Mouse (Mus musculus) spleen, postnatal 14 days (tissue): ENCODE results near the gene Tmc1.

Source experiments
- DNase-seq, 2 experiments: peaks; one replicate each; pipeline ENCODE4 v3.0.0; 2021 to 2022; ENCODE audit warnings: low spot score in 2 of 2

The Tmc1 gene

DNA sequence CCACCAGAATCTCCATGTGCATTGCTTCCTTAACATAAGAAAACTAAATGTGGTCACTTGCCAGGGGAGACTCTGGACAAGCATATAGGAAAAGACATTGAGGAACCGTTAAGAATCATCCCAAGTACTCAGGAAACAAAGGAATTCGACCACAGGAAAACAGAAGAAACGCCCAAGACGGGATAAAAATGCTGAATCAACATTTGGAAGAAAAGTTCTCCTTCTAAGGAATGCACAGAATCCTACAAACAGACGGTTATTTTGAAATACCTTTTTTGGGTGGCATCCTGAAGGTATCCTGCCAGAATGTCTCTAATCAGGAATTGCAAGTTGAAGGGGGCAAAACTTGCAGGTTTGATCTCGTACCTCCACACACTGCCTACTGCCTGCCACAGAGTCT is at the start of gene Tmc1:
Gene Tmc1, minus strand, starts transcription at position 329 of the 400 bp plus-strand sequence.
- no peak for DNase-seq

DNA sequence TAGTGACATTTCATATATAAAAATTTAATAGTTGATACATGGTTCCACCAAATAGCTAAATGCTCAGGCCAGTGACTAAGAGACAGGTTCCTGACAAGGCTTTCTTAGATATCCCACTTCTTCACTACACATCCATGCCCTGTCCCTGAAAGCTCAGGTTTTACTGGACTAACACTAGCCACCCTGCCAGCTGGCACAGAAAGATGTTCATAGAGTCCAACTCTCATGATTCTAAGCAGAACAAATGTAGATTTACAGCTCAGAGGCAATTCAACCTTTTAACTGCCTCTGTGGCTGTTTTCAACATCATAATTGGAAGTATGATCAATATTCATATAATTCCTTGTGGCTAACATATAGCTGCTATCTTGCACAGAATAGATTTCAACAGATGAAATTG is 47.5 kb upstream of the Tmc1 start:
- no peak for DNase-seq

DNA sequence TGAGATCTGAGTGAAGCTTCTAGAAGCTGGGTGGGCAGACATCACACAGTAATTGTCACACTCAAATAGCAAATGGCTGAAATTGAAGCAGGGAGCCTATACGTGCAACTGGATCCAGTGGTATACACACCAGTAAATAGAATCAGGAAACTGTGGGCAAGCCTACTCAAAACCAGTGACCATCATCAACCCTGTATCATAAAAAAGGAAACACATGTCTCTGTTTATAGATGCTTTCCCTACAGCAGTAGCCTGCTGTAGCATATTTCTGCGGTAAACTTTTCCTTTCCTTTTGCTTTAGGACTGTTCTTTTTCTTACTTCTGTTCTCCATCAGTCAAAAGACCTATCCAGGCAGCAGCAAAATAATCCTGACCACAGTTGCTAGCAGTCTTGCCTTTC is 25.2 kb upstream of the Tmc1 start:
- DNase-seq = no peak

DNA sequence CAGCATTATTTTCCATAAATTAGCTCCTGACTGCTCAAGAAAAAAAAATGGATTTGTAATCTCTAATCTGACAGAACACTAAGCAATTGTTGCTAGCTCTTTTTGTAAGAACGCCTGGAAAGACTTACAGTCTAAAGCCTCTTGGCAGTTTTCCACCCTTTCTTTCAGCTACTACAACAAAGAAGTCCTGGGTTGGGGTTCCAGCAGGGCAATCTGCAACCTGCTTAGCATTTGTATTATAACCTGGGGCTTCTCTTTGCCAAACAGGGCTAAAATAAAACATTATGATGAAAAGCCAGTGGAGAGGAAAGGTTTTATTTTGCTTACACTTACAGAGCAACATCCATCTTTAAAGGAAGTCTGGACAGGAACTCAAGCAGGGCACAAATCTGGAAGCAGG is 24.1 kb upstream of the Tmc1 start:
- DNase-seq = no peak

DNA sequence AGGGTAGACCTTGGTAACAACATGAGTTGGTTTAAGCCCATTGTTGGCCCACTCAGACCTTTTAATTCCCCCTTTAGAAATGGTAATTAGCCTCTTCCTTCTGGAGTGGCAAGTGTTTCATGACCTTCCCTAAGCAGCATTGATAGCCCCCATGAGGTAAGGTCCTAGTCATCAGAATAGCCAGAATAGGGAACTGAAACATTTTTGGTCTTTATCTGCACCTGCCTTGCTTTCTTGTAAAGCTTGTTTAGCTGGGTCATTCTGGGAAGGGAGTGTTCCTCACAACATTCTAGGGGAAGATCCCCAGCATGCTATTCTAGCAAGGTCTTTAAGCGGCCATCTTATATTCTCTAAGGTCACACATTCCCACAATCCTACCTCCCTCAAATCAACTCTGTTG is 17.9 kb upstream of the Tmc1 start:
- no peak for DNase-seq

DNA sequence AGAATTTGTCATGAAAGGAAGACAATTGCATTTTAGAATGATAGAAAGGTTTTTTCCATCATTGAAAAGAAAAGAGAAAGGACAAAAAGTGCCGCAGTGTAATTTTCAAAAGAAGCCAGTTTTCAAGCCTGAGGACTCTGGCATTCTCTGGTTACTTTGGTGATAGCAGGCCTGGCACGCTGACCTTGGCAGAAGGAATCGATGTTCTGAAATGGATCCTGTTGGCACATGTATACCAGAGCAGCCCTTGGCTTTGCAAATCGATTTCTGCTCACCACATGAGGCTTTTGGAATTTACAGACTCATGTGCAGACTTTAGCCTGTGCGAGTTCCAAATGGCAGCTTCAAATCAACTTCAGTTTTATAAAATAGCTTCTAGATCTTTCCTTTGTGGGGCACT is 813 bp upstream of the Tmc1 start:
- DNase-seq = no peak

DNA sequence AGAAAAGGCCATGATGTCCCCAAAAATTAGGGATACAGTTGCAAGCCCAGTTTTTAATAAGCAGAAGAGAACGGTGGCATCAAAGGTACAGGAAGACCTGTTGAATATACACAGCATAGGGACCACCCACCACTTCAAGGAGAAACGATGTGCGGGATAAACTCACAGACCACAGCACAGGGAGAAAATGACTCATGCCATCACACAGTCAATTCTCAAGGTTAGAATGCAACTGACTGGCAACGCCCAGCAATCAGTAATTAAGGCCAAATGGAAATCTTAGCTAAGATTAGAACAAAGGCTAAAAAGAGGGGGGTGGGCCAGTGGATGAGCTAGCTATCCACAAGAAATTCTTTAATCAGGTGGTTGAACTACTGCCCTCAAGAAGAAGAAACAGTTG is 9.6 kb downstream of the Tmc1 start:
- DNase-seq = no peak

DNA sequence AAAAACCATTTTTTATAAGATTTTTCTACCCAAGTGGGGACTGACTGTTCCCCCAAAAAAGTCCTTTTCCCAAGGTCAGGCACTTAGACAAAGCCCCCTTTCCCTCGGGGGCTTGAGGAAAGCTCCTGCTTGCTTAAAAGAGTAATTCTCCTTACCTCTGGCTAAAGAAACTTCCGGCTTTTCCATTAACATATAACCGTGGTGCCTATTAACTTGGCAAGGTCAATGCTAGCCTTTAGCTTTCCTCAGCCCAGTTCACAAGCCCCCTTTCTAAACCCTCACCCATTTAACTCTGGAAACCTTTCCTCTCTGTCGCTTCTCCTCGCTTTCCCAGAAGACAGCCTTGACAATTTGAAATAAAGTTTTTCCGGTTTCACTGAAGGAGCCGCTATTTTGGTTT is 29.7 kb downstream of the Tmc1 start:
- no peak for DNase-seq

DNA sequence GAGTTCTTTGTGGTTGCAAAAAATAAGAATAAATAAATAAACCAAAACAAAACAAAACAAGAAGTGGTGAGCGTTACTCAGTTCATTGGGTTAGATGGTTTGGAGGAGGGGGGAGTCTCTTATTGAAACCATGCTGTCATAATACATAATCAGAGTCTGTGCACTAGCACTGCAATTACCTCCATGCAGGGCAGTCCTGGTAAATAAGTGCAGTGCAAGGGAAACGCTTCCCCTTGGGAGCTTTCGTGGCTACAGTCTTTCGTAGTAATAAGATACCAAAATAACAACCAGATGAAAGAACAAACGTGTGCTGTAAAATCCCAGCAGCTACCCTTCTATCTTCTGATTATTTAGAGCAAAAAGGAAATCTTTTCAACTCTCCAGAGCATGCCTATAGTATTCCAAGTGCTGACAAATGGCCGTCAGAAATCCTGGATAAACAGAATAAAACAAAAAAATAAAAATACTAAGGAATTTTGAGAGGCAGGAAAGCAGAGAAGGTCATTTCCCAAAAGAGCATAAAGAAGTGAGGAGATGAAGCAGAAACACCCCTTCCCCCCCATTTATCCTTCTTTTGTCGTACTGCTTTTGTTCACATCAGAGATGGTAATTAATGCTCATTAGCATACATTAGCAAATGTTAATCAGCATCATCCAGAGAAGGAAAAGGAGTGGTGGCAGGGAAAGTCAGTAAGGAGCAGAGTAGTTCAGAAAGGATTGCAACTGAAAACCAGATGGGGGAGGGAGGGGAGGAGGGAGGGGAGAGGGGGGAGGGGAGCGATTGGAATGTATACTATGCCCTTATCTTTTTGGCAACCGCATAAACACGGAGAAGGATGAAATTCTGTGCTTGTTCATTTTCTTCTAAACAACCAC is 30.4 kb downstream of the Tmc1 start:
- no peak for DNase-seq

DNA sequence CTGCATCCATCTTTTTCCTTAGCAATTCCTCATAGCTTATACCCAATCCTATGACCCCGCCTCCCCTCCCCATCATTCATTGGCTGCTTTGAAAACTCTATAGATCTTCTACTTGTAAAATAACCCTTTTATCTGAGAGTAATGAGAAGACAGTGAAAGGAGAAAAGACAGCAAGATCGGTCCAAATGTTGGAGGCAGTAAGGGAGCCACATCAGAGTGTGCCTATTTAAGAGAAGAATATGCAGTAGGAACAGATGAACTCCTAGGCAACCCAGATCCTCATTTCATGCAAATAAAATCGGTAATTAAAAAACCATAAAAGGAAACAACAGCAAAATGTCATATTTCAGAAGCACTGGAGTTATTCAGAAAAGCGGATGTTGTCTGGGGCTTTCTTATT is 35.8 kb downstream of the Tmc1 start:
- DNase-seq = no peak

DNA sequence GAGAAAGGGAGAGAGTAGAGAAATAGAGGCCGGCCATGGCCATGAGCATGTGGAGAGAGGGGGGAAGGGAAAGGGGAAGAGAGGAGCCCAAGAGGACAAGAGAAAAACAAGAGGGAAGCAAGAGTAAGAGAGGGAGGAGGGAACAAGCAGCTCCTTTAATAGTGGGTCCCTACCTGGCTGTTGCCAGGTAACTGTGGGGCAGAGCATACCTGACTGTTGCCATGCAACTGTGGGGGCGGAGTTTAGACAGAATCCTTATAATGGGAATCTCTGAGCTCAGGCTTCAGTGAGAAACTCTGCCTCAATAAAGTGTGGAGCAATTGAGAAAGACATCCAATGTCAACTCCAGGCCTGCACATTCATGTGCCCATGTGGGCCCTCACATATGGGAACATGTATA is 38.9 kb downstream of the Tmc1 start:
- DNase-seq = no peak

DNA sequence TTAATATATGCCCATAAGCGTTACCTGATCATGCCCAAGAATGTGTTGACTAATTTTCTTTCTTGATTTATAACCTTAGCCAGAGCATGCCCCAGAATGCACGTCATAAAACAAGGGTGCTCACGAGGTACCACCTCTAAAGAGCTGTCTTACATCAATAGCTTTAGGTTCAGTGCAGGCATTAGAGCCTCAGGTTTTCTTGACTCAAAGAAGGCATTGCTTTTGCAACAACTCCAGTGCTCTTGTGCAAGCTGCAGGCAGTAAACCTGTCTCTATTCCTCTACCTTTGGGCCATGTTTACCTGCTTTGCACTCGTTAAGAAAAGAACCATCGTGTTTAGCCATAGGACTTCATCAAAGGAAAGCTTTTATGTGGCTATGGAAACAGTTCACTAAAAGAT is 43.6 kb downstream of the Tmc1 start:
- DNase-seq = no peak

DNA sequence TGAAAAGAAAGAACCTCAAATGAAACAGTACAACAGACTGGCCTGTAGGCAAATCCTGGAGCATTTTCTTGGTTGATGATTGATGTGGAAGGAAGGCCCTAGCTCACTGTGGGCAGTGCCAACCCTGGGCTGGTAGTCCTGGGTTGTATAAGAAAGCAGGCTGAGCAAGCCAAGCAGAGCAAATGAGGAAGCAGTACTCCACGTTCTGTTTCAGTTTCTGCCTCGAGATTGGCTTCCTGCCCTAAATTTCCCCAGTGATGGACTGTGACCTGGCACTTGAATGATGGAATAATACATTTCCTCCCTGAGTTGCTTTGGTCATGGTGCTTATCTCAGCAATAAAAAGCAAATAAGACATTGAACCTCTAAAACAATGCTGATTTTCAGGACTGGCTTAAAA is 72.8 kb downstream of the Tmc1 start:
- no peak for DNase-seq

DNA sequence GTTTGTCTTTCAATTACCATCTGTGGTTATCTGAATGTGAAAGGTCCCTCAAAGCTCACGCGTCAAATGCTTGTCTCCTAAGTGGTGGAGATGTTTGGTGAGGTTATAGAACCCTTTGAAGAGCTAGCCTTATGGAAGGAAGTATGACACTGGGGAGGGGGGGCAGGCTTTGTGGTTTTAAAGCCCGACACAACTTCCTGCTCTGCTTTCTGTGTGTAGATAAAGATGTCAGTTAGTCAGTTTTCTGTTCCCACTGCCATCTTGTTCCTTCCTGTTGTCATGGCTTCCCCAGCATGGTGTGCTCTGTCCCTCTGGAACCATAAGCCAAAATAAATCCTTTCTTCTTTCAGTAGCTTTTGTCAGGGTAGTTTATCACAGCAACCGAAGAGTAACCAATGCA is 78.1 kb downstream of the Tmc1 start:
- DNase-seq = no peak

DNA sequence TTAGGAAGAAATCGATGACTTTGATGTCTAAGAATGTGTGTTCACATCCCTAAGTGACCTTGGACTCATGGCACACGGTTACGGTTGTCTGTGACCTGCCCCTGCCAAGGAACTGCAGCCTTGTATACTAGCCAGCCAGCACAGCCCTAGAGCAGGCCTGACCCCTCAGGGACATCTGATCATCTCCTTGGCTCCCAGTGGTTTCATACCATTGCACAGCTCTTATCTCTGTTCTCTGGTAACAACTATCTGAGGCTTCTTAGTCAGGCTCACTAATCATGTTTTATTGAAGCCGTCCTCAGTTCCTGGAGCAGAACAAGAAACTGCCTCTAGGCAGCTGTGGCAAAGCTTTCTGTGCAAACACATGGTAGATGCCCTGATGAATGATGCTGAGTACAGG is 92.2 kb downstream of the Tmc1 start:
- no peak for DNase-seq

DNA sequence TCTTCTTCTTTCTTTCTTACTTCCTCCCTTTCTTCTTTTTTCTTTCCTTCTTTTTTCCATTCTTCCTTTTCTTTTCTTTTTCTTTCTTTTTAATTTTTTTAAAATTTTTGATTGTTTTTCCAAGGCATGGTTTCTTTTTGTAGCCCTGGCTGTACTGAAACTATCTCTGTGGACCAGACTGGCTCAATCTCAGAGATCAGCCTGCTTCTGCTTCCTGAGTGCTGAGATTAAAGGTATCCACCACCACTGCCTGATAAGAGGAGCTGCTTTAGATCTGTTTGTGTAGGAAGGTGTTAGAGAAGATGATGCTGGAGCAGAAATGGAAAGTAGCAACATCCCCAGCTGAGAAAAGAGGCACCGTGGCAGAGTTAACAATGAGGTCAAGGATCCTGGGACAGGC is 93.7 kb downstream of the Tmc1 start:
- DNase-seq = no peak

DNA sequence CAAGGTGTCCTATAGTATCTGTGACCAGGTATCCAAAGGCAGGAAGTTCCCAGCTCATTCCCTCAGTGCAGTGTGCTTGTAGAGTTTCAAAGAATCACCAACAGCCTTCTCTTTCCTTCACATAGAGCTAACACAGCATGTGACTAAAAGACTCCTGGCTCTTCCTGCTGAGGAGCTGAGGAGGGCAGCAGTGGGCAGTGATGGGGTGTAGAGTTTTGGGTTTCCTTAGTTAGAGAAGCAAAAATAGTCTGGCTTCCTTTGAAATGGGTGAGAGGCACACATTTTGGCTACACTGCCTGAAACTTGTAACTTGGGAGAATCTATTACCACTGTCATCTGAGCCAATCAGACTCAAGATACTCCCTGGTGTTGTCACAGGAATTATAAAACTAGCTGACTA is 96.2 kb downstream of the Tmc1 start:
- DNase-seq = no peak

DNA sequence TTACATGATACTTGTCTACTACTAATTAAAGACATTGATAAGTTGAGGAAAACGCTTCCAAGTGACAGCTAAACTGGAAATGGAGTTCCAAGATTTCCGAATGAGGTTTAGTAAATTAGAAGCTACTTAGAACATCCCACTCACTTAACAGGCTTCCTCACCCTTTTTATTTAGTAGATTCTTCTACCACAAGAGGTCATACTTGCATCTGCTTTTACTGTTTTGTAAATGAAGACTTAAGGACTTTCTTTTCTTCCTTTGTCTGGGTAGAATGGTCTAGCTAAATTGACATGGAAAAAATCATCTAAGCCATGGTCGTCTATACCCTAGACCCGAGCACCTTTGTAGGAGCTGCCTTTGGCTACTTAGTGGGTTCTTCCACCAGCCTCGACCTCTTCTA is 105.1 kb downstream of the Tmc1 start:
- DNase-seq = no peak

DNA sequence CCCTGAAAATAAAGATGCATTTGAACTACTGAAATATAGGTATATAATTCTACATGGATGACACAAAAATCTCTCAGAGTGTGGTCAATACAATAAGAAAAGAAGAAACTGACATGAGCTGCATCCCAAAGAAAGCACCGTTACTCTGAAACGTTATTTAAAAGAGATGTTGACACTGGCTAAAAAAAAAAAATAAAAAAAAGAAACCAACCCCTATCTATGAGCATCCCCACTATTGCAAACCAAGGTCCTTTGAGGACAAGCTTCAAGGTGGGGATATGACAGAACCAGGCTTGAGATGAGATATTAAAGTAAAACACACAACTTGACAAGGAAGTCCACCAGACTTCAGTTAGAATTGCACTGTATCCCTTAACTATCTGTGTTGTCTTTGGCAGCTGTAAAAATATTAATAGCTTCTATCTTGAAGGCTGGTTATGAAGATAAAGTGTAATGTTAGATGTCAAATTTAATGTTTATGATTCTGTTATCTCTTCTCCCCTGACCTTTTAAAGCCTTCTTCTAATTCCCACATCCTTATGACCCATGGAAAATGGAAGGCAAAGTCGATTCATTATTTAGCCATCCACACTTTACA is 106.4 kb downstream of the Tmc1 start:
- DNase-seq = no peak

DNA sequence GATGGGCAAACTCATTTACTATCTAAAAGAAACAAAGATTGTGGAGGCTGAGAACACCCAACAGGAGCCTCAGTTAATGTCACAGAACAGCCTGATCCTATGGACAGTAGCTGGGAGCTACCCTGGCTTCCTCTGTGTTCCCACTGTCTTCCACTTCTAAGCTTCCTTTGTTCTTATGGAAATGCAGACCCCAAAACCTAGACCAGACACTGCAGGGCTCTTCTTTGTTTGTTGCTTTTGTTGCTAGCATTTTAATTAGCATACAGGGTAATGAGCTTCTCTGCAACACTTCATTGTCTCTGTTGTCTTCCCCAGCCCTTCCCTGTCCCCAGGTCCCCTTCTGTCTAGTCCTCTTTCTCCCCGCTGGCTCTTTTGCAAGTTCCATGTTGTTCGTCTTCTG is 116.6 kb downstream of the Tmc1 start:
- DNase-seq = no peak

DNA sequence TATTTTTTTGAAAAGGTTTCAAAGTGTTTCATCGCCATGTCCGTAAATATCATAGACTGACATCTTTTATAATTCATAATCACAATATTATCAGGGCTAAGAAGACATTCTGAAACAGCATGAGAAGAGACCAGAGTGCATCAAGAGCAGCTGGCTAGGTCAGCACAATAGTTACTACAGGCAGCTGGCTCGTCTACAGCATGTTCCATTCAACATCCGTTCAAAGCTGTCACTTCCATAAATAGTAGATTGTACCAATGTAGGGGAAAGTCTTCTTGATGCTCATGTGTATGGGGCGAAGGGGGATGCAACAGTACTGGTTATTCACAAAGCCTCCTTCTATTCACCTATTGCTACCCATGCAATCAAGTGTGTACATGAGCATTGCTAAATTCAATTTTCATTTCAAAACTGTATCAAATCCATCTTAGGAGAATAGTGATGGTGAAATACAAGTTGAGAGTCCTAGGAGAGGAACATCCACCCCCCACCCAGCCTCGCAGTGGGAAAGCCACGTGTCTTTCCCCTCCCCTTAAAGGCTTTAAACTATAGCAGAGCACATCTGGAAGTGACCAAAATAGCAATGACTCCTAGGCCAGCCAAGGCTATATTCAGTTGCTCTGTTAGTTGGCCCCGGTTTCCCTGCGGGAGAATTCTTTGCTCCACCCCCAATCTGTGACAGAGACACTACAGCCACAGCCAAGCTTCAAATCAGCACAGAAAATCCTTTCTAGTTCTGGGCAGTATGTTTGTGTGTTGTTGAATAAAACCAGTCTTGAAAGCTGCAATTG is 117.8 kb downstream of the Tmc1 start:
- no peak for DNase-seq

DNA sequence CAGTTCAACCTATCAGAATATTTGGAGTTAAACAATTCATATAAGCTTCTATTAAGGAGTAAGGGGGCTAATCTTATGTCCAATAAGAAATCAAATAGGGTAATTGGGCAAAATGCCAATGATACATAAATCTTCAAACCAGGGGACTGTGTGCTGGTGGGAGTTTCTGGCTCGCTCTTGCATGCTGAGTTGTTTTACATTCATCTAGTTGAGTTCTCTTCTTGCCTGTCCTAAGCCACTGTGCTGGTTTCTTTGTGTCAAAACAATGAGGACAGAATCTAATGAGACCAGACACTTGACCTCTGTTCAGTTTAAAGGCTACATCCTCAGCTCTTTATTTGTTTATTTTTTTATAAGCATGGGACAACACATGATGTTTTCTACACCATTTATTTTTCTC is 119.1 kb downstream of the Tmc1 start:
- no peak for DNase-seq

DNA sequence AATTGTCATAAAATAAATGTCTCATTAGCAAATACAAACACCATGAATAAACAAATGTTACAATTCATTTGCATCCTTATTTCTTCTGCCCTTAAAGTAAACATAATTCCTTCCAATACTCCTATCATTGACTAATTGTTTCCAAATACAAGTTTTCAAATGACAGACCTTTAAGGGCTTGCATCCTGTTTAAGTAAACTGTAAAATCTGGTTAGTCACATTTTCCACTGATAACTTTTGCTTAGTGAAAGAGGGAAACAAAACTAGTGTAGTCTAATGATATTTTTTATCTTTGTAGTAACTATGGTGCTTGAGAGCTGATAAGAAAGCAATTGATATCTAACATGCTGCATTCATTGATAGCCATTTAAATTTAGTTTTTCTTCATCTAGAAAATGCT is 154.5 kb downstream of the Tmc1 start:
- no peak for DNase-seq
